Mouse (Mus musculus) brain, adult 10 weeks (tissue): ENCODE results near the gene Qrfpr. TPM values are rescaled to one million over a fixed set of nuclear protein-coding genes. Genes with fewer than 3 reads are reported as not detected.

Experiments
- polyA plus RNA-seq: library from polyadenylated mRNA; stranded (reverse); fragments of 350-450 nt; fragmentation: Illumina TruSeq; extraction: RNeasy Lipid Tissue Mini Kit (QIAGEN cat#74804); gene quantifications from one replicate; pipeline ENCODE4 v1.2.3, GENCODE M21; 2015; ENCODE audit warnings: low read depth, low replicate concordance

Qrfpr gene
- 4.5 TPM for polyA plus RNA-seq

DNA sequence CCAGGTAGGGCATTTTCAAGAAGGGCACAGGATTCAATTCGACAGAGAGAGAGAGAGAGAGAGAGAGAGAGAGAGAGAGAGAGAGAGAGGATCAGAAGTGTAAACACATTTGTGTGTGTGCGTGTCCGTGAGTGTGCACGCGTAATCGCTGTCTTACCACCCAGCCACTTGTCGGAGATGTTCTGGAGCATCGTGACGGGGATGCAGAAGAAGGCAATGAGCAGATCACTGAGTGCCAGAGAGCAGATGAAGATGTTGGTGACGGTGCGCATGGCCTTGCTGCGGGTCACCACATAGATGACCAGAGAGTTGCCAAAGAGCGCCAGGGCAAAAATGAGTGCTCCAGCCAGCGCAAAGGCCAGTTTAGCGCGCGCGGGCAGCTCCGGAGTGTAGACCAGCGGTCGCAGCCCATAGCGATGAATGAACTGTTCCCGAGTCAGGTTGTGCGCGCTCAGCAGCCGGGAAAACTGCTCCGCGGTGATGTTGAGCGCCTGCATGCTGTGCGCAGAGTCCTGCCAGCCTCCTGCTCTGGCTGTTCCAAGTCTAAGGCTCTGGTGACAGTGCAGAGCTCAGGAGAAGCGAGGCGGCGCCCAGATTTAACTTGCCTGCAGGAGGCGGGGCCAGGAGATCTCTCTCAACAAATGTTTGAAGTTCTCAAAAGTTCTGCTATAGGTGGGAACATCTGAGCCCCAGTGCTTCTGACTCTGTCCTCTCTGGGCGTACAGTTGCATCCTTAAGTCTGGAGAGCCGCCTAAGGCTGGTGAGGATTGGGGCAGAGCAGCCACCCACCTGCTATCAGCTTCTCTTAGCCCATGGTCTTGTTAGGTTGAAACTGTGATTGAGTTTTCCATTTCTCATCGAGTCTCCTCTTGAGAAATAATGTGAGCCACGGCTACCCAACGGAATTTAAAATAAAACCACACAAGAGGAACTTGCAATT, at the start of gene Qrfpr:
Qrfpr (minus strand) TSS at position 571 of the 940 bp plus-strand sequence.

GRCm38 (mm10) chr3:36150934-36151686, 71.0 kb downstream of the Qrfpr start, which contains the start of gene D3Ertd254e:
Gene D3Ertd254e (plus strand): TSS chr3:36151017.

Other genes starting within 250 kb of the Qrfpr start
- gene Mccc1, start 221.6 kb downstream of the Qrfpr start, polyA plus RNA-seq = 23.3 TPM
- gene Ccdc144b, start 168.8 kb downstream of the Qrfpr start, polyA plus RNA-seq = not detected
- gene Acad9, start 156.3 kb downstream of the Qrfpr start, polyA plus RNA-seq = 40.3 TPM
- gene D3Ertd254e, start 71.3 kb downstream of the Qrfpr start, polyA plus RNA-seq = 10.1 TPM